Mouse (Mus musculus): Measurements from ENCODE around the gene Tpm4.

GRCm38 (mm10) chr8:72118616-72119015 lies 16.2 kb upstream of the Tpm4 start:
- peak; percentile 38 for TF ChIP-seq CTCF (IDR thresholded peaks at IDR 0.05; ENCODE audit: low read depth)
- TF ChIP-seq EP300 (IDR thresholded peaks at IDR 0.05; ENCODE audit: low read depth): no peak

All from liver, postnatal 0 days (tissue).